Mouse (Mus musculus): ENCODE data around the gene Itln1.
"Not testable (repeated sequence)": the region's sequence is repeated elsewhere in the genome, so short reads cannot be mapped to it uniquely, and the experiment has no call there.

GRCm38 (mm10) chr1:171471941-171472340, 63.2 kb downstream of the Itln1 start:
- TF ChIP-seq CTCF, POLR2A (IDR thresholded peaks at IDR 0.05; ENCODE audit: insufficient read depth, low read depth, low read length): not testable (repeated sequence)
